Mouse (Mus musculus): Measurements from ENCODE around the gene Gm10647. TPM values are rescaled to one million over a fixed set of nuclear protein-coding genes. Genes with fewer than 3 reads are reported as not detected.
A peak's percentile ranks its signal among the peaks of the same experiment; 100 is the strongest.
"Not testable (repeated sequence)": the region's sequence is repeated elsewhere in the genome, so short reads cannot be mapped to it uniquely, and the experiment has no call there.

Gm10647 gene
- polyA plus RNA-seq, 1 experiment, result not detected

DNA sequence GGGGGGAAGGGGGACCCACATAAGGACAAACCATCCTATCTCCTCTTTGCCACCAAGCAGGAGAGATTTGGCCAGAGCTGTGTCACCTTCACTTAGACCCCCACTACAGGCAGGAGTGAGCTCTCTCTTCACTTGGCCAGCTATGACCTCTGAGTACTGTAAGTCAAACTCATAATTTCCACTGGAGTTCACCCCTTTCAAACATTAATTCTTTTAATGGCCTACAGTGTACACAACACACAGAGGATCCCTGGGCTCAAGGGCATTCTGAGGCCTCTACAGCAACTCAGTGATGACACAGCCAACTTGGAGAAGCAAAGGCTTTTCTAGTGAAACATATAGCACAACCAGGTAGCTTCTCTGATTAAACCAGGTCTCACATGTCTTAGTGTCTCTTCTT is 26.1 kb upstream of the Gm10647 start:
- no peak for TF ChIP-seq MYOG (IDR thresholded peaks at IDR 0.05; ENCODE audit: control insufficient read depth, extremely low read depth, insufficient read length)
- TF ChIP-seq CEBPB (IDR thresholded peaks at IDR 0.05; ENCODE audit: low read depth), result no peak
- TF ChIP-seq MYOD1 (IDR thresholded peaks at IDR 0.05; ENCODE audit: control insufficient read depth, insufficient read length, low read depth), result no peak
- TF ChIP-seq CTCF (IDR thresholded peaks at IDR 0.05; ENCODE audit: control insufficient read depth, insufficient read depth, insufficient read length), result no peak
- no peak for TF ChIP-seq USF1 (IDR thresholded peaks at IDR 0.05; ENCODE audit: low read depth)
- no peak for TF ChIP-seq FOSL1 (IDR thresholded peaks at IDR 0.05; ENCODE audit: insufficient read depth, low read length, poor library complexity, severe bottlenecking)
- H3K4me3 ChIP-seq (ENCODE audit: insufficient read depth, poor library complexity, severe bottlenecking), result no peak overlapping the region
- no peaks in the 10 kb centered on the region for H3K79me2 ChIP-seq (ENCODE audit: control insufficient read depth, insufficient read depth)
- H3K27me3 ChIP-seq (ENCODE audit: control insufficient read depth, insufficient read depth, insufficient read length), result no peaks in the 10 kb centered on the region
- H3K79me3 ChIP-seq (ENCODE audit: low read depth), result no peaks in the 10 kb centered on the region
- no peak overlapping the region for H3ac ChIP-seq (ENCODE audit: control insufficient read depth, insufficient read length, low read depth)
- H3K36me3 ChIP-seq (ENCODE audit: control insufficient read depth, insufficient read depth), result no peaks in the 10 kb centered on the region

DNA sequence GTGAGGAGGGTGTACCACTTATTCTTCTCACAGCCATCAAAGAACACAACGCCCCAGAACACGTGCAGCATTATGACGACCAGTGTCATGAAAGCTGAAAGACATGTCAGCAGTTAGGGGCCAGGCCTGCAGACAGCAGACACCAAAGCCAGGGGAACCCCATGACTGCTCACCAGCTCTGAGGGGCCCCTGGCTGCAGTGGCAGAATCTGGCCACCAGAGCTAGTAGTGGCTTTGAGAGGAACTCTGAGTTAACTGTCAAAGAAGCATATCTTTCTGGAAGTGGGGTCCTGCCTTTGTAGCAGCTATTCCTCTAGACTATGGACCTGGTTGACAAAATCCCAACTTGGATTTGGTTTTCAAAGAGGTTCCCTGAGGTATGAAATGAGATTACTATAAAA is 12.3 kb upstream of the Gm10647 start:
- not testable (repeated sequence) for H3ac ChIP-seq (ENCODE audit: control insufficient read depth, insufficient read length, low read depth); H3K4me3 ChIP-seq (ENCODE audit: insufficient read depth, poor library complexity, severe bottlenecking); H3K79me2 ChIP-seq (ENCODE audit: control insufficient read depth, insufficient read depth); H3K79me3 ChIP-seq (ENCODE audit: low read depth); H3K27me3 ChIP-seq (ENCODE audit: control insufficient read depth, insufficient read depth, insufficient read length); H3K36me3 ChIP-seq (ENCODE audit: control insufficient read depth, insufficient read depth)

DNA sequence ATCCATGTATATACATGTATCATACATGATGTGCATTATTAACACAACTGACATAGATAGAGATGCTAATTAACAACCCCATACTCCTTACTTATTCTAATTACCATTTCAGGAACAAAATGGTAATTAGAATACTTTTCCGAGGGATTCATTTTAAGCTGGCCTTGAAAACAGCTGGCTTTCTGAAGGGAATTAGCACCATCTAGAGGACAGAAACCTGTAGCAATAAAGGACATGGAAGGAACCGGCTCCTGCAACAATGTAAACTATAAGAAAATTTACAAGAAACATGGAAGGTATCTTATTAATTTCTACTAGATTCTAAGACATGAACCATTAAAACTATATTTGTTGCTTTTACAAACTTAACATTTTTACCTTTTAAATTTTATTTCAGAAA is 9.0 kb upstream of the Gm10647 start:
- Histone ChIP-seq H3K36me3 (ENCODE audit: control insufficient read depth, insufficient read depth) (no peaks in the 10 kb centered on the region), H3K79me3 (ENCODE audit: low read depth) (no peaks in the 10 kb centered on the region), H3ac (ENCODE audit: control insufficient read depth, insufficient read length, low read depth) (no peak overlapping the region), H3K4me3 (ENCODE audit: insufficient read depth, poor library complexity, severe bottlenecking) (no peak overlapping the region), H3K27me3 (ENCODE audit: control insufficient read depth, insufficient read depth, insufficient read length) (no peaks in the 10 kb centered on the region), H3K79me2 (ENCODE audit: control insufficient read depth, insufficient read depth) (no peaks in the 10 kb centered on the region)
- no peak for TF ChIP-seq USF1 (IDR thresholded peaks at IDR 0.05; ENCODE audit: low read depth)
- no peak for TF ChIP-seq MAX (IDR thresholded peaks at IDR 0.05)
- no peak for TF ChIP-seq CEBPB (IDR thresholded peaks at IDR 0.05; ENCODE audit: low read depth)
- no peak for TF ChIP-seq MYOG (IDR thresholded peaks at IDR 0.05; ENCODE audit: control insufficient read depth, extremely low read depth, insufficient read length)
- TF ChIP-seq CTCF (IDR thresholded peaks at IDR 0.05; ENCODE audit: control insufficient read depth, insufficient read depth, insufficient read length), result no peak
- no peak for TF ChIP-seq FOSL1 (IDR thresholded peaks at IDR 0.05; ENCODE audit: insufficient read depth, low read length, poor library complexity, severe bottlenecking)
- no peak for TF ChIP-seq MYOD1 (IDR thresholded peaks at IDR 0.05; ENCODE audit: control insufficient read depth, insufficient read length, low read depth)

DNA sequence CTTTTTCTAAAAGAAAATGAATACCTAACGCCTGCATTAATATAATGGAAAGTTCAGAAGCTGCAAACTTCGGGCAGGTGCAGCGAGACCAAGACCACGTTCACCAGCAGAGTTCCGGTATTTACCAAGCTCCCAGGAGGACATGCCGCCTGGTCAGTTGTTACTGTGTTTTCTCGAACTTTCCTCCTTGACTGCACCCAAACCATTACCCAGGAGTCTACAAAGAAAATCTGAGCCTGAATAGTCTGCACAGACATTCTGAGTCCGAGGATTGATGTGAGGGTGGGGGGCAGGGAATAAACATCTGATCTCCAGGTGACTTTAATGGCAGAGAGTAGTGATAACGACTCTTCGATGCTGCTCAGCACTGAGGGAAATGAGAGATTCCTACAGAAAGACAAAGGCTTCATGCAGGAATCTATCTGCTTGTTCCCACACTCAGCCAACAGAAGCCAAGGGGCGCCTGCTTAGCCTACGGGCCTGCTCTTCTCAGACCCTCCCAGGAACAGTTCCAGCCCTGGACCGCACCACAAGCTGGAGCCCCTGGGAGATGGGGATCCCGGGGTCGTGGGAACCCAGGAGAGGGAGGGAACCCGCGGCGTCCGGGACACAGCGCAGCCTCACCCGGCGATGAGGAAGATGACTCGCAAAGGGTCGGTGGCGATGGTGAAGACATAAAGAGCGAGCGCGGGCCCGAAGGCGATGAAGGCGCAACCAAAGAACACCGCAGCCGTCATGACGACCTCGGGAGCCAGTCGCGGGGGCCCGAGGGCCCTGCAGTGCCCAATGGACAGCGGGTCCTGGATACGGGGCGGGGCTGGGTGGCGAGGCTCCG is 2.0 kb upstream of the Gm10647 start:
- Histone ChIP-seq H3K36me3 (ENCODE audit: control insufficient read depth, insufficient read depth) (no peaks in the 10 kb centered on the region), H3ac (ENCODE audit: control insufficient read depth, insufficient read length, low read depth) (peak overlapping the region; percentile 68), H3K79me2 (ENCODE audit: control insufficient read depth, insufficient read depth) (no peaks in the 10 kb centered on the region), H3K27me3 (ENCODE audit: control insufficient read depth, insufficient read depth, insufficient read length) (no peaks in the 10 kb centered on the region), H3K79me3 (ENCODE audit: low read depth) (no peaks in the 10 kb centered on the region), H3K4me3 (ENCODE audit: insufficient read depth, poor library complexity, severe bottlenecking) (peak overlapping the region; percentile 47)
- TF ChIP-seq CTCF (IDR thresholded peaks at IDR 0.05; ENCODE audit: control insufficient read depth, insufficient read depth, insufficient read length) (no peak), FOSL1 (IDR thresholded peaks at IDR 0.05; ENCODE audit: insufficient read depth, low read length, poor library complexity, severe bottlenecking) (no peak), MYOD1 (IDR thresholded peaks at IDR 0.05; ENCODE audit: control insufficient read depth, insufficient read length, low read depth) (no peak), USF1 (IDR thresholded peaks at IDR 0.05; ENCODE audit: low read depth) (no peak), MYOG (IDR thresholded peaks at IDR 0.05; ENCODE audit: control insufficient read depth, extremely low read depth, insufficient read length) (no peak), MAX (IDR thresholded peaks at IDR 0.05) (no peak), CEBPB (IDR thresholded peaks at IDR 0.05; ENCODE audit: low read depth) (no peak)

DNA sequence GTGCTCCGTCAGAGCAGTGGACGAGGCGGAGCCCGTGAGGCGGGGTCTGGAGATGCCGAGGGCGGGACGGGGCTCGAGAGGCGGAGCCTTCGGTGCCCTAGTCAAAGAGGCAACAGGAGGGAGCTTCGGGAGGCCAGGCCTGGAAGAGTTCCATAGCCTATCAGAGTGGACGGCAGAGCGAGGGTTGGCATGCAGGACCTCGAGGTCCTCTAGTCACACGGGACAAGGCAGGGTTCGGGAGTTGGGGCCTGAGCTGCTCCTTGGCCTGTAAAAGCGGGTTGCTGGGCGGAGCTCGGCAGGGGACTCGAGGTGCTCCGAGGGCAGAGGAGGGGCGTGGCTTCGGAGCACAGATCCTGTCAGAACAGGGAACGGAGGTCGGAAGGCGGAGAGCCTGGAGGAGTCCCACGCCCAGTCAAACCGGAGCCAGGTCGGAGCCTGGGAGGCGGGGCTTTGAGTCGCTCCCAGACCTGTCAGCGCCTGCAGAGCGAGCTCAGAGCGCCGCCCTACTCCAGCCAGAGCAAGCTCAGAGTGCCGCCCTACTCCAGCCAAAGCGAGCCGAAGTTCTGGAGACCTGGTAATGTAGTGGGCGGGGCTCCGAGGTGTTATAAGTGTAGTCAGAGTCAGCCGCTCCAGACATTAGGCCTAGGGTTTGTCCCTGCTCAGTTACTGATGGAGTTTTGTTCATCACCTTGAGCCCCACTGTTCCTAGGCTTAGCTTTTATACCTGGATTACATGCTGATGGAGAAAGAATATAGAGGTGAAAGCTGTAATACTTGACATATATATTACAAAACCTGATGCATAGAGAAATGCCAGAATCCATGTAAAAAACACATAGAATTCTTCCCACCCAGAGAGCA is 1.1 kb upstream of the Gm10647 start, which contains the start of gene Aph1b:
Gene Aph1b, minus strand, starts transcription at position 27 of the 861 bp plus-strand sequence.
- Histone ChIP-seq H3K79me2 (ENCODE audit: control insufficient read depth, insufficient read depth) (no peaks in the 10 kb centered on the region), H3K79me3 (ENCODE audit: low read depth) (no peaks in the 10 kb centered on the region), H3K36me3 (ENCODE audit: control insufficient read depth, insufficient read depth) (no peaks in the 10 kb centered on the region), H3K27me3 (ENCODE audit: control insufficient read depth, insufficient read depth, insufficient read length) (no peaks in the 10 kb centered on the region), H3K4me3 (ENCODE audit: insufficient read depth, poor library complexity, severe bottlenecking) (peak within 1 kb of the TSS; percentile 47), H3ac (ENCODE audit: control insufficient read depth, insufficient read length, low read depth) (peak within 1 kb of the TSS; percentile 68)
- TF ChIP-seq CEBPB (IDR thresholded peaks at IDR 0.05; ENCODE audit: low read depth), result no peak
- TF ChIP-seq MAX (IDR thresholded peaks at IDR 0.05), result no peak
- TF ChIP-seq FOSL1 (IDR thresholded peaks at IDR 0.05; ENCODE audit: insufficient read depth, low read length, poor library complexity, severe bottlenecking), result no peak
- TF ChIP-seq MYOD1 (IDR thresholded peaks at IDR 0.05; ENCODE audit: control insufficient read depth, insufficient read length, low read depth), result no peak
- no peak for TF ChIP-seq USF1 (IDR thresholded peaks at IDR 0.05; ENCODE audit: low read depth)
- no peak for TF ChIP-seq MYOG (IDR thresholded peaks at IDR 0.05; ENCODE audit: control insufficient read depth, extremely low read depth, insufficient read length)
- TF ChIP-seq CTCF (IDR thresholded peaks at IDR 0.05; ENCODE audit: control insufficient read depth, insufficient read depth, insufficient read length), result no peak

Measured in C2C12 (cell line).